Mouse (Mus musculus): ENCODE measurements around the gene Krt84.
"Not testable (repeated sequence)": the region's sequence is repeated elsewhere in the genome, so short reads cannot be mapped to it uniquely, and the experiment has no call there.

Gene Krt84

DNA sequence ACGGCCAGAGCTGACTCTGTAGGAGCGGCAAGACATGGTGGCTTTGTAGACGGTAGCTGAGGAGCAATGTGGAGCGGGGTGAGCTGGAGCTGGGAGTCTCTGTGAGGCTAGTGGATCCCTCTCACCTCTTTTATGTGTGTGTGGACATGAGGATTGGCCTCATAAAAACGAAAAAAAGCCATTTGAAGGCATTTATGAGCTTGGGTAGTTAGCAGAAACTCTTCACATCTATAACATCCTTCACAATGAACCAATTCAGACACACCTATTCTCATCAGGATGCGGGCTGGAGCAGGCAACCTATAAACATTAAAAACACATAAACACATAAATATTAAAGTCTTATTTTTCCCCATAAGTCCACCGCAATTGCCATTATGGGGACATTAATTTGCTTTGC is at the start of gene Krt84:
Gene Krt84 (minus strand): TSS at position 101 of the 400 bp plus-strand sequence.
- no peak for DNase-seq (ENCODE audit: low read depth, low spot score)

DNA sequence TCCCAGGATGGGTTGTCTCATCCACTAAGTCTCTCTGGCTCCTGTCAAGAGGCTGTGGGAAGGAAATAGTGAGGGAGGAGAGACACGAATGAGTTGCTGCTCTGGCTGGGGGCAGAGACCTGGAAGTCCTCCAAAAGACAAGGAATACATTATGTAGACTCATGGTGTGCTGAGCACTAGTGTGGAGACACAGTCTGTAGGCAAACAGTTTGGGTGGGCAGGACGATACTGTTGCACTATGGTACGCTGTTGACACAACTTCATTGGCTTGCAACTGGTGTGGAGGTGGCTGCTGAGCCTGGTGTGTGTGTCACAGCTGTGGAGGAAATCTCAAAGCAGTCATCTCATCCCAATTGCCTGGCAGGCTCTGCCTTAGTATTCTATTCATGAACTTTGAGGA is 49.1 kb upstream of the Krt84 start:
- no peak for DNase-seq (ENCODE audit: low read depth, low spot score)

DNA sequence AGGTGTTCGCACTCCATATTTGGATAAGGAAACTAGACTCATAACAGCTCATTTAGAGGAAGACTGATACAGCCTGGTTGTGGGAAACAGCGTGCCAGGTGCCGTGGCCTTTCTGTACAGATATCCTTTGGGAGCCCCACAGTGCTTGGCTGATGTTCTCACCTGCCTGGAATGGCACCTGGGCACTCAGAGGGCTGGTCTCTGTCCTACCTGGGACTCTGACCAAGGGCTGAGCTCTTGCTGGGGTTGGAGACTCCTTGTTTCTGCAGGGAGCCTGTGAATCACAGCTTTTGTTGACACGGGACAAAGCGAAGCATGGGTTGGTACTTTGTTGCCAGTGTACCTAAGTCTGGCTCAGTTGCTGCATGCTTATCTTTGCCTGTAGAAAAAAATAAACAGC is 42.9 kb upstream of the Krt84 start:
- no peak for DNase-seq (ENCODE audit: low read depth, low spot score)

DNA sequence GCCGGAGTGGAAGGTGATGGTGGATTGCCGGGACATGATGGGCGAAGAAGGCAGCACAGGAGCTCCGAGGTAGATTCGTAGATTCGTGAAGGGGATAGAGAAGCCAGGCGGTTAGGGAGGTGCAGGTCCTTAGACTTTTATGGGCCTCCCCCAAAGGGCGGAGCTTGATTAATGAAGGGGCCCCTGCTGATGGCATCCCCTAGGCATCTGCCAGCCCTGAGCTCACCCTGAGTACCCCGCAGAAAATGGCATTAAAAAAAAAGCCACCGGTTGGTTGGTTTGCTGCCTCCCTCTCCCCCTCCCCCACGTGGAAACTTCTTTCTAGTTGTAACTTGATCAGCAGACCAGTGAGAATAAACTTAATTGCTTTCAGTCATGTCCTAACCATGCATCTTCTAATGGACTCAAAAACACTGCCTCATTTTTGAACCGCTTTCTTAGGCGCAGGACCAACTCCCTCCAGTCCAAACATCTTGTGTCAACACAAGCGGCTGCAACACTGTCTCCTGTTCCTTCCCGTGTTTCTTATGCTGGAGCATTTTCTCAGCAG is 41.3 kb upstream of the Krt84 start, which contains the start of gene Krt75:
Gene Krt75 (minus strand): TSS at position 109 of the 550 bp plus-strand sequence.
- DNase-seq (ENCODE audit: low read depth, low spot score), result no peak

DNA sequence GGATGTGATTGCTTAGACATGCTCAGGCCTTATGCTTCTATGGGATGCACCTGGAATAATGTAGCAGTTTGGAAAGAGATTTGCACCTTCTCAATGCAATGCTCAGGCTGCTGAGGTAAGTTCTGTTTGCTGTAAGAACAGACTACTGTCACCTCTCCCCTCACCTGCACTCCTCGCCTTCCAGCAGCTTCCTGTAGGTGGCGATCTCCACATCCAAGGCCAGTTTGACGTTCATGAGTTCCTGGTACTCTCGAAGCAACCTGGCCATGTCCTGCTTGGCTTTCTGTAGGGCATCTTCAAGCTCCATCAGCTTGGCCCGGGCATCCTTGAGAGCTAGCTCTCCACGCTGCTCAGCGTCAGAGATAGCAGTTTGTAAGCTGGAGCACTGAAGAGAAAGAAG is 35.2 kb upstream of the Krt84 start:
- DNase-seq (ENCODE audit: low read depth, low spot score), result no peak

DNA sequence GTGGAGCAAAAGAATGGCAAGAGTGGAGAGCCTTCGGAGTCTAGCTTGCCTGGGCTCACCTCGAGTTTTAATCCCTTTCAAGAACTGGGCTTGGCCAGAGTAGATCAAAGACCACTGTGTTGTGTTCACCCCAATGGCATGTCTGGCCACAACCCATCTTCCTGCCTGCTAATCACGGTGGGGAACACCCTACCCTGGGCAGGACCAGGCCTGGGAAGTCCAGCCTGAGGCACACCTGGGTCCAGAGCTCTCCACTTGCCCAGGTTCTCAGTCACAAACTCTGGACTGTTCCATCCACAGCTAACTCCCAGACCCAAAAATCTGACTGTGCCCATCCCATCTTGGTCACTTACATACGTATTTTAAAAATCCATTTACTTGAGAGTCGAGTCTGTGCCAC is 30.2 kb upstream of the Krt84 start, which contains the start of gene Krt90:
Gene Krt90 (minus strand): TSS at position 101 of the 400 bp plus-strand sequence.
- DNase-seq (ENCODE audit: low read depth, low spot score), result no peak

DNA sequence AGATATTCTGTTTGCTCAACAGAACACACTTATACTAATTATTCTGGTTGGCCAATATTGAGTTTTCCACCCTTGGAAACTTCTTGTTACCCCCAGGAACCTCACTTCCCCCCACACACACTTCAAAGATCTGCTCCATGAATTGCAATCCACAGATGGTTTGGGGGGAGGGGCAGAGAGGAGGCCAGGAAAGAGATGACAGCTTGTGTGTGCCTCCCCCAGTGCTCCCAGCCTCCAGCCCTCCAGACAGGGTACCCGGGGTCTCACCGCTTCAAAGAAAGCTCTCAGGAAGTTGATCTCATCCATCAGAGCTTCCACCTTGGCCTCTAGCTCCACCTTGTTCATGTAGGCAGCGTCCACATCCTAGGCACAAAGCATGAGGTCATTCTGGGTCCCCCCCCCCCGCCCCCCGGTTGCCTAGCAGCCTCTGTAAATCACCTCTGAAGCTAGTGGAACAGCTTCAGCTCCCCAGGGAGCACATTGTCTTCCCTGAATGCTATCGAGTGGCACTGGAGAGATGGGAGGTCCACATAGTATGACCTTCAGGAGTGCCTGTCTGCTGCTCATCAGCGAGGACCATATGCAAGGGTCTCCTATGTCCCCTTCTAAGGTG is 25.5 kb upstream of the Krt84 start:
- DNase-seq (ENCODE audit: low read depth, low spot score), result no peak

DNA sequence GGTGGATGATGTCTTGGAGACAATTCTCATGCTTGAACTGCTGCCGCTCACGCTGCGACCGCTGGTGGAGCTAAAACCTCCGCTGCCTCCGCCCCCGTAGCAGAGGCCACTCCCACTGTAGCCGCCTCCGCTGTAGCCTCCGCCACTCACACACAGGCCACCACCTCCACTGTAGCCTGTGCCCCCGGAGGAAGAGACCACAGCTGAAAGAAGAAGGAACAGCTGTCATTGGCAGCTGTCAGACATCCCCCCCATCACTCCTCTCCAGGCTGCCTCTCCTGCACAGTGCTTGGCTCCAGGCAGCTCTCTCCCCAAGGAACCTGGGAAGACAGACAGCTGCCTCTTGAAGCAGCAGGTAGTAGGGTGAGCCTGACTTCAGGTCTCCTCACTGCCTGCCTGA is 20.5 kb upstream of the Krt84 start:
- no peak for DNase-seq (ENCODE audit: low read depth, low spot score)

DNA sequence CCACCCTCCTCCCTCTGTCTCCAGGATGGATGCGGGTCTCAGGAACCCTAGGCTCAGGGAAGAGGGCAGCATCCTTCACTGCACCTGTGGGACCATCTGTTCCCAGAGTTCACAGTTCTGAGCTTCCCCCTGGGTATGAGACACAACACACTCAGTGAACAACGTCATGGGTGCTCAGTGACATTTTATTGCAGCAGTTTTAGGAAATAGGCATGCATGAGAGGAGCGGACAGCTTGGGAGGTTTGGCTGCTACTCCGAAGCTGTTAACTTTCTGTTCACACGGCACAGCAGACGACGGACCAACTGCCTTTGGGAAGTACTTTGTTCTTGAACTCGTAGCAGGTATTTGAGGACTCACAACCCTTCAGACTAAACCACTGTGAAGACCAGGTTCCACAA is 19.6 kb upstream of the Krt84 start:
- DNase-seq (ENCODE audit: low read depth, low spot score), result no peak

DNA sequence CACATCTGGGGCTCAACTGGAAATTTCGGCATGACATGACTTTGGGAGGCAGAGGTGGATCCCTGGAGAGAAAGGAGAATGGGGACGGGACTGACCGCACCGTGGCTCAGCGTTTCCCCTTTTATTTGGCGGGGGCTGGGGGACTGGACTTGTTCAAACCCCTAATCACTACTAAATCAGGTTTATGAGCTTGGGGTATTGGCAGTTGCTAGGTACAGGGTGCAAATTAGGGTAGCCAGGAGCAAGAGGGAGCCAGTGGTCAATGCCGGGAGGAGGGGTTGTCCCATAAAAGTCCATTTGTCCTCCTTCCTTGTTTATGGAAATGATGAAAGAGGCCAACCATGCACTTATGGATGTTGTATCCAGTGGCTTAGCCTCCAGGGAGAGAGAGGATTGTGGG is 17.9 kb upstream of the Krt84 start, which contains the start of gene Krt82:
Gene Krt82 (minus strand): TSS at position 101 of the 400 bp plus-strand sequence.
- DNase-seq (ENCODE audit: low read depth, low spot score), result no peak

DNA sequence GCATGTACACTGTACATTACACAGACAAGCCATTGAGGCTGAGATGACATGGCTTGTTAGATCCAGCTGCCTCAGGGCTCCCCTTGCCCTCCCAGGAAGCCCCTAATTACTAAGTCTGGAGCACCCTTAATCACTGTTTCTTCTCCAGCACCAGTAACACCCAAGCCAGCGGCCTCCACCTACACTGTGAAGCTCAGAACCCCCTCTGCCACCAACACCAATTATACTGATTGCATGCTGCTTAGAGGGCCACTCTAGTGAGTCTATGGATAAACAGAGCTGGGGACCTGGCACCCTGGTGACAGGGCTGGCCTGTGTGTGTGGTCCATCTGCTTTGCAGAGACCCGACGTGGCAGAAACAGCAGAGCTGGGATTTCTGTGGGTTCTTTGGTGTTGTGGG is 11.9 kb upstream of the Krt84 start:
- no peak for DNase-seq (ENCODE audit: low read depth, low spot score)

DNA sequence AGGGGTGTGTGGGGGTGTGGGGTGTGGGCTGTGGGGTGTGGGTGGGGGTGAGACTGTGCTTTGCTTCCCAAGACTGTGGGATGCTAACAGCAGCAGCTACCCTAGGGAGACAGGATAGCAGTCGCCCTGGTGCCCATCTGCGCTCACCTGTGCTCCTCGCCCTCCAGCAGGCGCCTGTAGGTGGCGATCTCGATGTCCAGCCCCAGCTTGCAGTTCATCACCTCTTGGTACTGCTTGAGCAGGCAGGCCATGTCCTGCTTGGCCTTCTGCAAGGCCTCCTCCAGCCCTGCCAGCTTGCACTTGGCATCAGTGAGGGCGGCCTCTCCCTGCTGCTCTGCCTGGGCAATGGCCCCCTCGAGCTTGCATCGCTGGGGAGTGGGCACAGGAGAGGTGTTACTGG is 9.9 kb upstream of the Krt84 start:
- no peak for DNase-seq (ENCODE audit: low read depth, low spot score)

DNA sequence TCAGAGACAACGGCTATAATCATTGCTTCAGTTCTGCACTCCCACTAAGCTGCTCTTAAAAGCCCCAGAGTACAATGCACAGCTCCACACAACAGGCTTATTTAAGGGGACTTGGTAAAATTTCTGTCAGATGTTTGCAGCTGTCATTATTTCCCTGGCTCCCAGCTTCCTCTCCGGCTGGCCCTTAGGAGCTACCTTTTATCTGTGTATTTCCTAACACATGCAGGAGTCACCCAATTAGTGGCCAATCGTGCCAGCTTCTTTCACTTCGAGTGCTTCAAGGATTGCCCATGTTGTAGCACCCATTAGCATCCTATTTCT is 5.9 kb upstream of the Krt84 start:
- no peak for DNase-seq (ENCODE audit: low read depth, low spot score)

DNA sequence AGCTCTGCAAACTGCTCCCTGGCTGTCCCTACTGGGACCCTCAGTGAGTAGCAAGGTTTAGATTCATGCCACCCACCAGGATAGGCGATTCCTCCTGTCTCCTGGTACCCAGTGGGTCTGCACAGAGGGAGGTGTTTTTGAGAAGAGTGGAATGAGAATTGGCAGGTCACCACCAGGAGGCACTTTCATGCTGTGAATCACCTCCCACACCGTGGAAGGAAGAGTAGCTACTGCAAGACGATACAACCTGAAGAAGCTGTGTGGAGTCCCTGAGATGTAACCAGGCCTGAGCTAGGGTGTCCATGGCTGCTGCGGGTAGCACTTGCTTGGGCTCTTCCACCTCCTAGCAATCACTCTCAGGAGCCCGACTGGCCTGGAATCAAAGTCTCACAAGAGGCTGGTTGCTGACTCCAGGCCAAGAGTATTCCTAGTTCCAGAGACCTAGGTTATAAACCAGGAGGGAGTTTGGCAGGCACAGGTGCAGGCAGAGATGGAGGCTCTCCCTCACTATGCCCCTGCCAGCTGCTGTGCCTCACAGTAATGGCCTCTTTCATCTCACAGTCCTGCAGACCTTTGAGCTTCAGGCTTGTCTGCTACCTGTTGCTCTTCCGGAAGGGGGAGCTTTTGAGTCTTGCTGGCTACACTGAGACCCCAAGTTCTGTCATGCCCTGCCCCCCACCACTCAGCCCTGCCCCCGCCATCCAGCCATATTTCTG is 5.4 kb upstream of the Krt84 start:
- DNase-seq (ENCODE audit: low read depth, low spot score), result no peak

DNA sequence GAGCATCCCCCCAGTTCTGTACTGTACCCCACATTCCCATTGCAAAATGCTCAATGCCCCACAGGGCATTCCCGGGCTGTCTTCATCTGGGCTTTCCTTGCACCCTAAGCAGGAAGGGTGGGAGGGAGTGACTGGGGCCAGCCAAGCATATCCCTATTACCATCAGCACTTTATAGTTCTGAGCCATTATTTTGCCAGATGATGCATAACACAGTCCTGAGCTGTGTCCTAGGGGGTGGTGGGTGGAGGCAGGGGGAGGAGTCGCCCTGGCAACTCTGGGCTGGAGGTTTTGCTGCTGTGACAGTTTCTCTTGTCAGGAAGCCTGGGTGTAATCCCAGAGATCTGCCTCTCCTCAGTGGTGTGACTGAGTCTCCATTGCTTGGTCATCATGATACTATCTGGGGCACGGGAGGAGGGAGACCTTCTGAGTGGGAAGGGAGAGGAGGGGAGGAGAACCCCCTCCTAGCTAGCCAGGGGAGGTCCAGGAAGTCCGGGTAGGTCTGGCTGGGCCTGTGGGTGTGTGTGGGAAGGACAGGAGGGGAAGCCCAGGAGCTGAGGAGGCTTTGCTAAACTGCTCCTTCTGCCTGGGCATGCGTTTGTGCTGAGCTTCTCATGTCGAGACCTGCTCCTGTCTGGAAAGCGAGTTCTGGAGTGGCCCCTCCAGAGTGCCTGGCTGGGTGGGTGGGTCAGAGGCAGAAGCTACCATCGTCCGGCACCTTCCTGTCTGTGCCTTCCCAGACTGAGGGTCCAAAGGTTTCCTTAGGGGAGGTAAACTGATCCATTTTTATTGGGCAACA is 3.6 kb upstream of the Krt84 start:
- DNase-seq (ENCODE audit: low read depth, low spot score), result no peak

DNA sequence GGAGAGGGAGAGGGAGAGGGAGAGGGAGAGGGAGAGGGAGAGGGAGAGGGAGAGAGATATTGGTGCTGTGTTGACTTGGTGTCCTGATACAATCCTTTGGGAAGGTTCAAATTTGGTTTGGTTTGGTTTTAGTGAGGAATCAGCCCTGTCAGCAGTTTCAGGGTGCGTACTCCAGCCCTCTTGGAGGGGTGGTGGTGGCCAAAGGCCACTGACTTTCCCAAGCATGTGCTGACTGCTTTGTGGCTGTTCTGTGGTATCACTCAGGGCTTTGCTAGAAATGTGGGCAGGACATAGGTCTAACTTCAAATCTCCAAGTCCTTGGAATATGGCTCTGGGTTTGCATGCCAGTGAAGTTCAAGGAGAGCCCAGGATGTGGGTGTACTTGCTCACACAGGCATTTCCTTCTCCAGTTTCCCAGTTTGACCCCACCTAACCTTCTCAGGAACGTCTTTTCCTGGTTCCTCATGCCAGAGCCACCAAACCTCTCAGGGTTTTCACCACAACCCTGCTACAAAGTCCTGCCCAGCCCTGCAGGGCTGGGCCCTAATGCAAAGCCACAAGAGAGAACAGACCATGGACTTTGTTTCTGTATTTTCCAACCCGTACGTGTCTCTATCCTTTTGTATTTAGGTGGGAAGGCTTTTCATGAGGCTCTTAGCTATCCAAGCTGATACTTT is 9.9 kb downstream of the Krt84 start:
- no peak for DNase-seq (ENCODE audit: low read depth, low spot score)

DNA sequence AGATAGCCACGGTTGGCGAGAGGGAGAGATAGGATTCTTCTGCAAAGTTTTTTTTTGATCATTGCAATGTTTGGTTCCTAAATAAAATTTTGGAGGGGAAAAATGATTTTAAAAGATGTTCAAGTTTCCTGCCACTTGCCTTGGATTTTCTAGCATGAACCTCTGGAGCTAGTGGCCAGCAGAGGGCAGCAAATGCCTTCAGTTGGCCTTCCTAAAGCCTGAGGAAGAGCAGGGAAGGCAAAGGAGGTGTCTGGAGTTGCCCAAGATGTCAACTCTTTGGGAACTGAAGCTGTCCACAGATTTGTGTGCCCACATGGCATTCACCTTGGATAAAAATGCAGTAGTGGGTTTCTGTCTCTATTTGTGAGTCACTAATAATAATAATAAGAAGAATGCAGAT is 12.8 kb downstream of the Krt84 start:
- no peak for DNase-seq (ENCODE audit: low read depth, low spot score)

DNA sequence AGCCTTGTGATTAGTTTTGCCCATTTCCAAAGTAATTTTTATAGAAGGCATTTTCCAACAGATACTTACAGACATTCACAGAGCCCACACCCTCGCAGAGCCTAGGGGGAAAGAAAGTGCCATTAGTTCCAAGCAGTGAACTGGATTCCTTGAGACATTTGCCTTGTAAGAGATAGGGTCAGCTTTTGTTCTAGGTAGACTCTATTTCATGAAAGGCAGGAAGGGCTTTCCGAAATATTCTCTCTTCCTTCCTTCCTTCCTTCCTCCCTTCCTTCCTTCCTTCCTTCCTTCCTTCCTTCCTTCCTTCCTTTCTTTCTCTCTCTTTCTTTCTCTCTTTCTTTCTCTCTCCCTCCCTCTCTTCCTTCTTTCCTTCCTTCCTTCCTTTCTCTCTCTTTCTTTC is 15.5 kb downstream of the Krt84 start, which contains the start of gene Gm49425:
Gene Gm49425 (minus strand): TSS at position 101 of the 400 bp plus-strand sequence.
- not testable (repeated sequence) for DNase-seq (ENCODE audit: low read depth, low spot score)

DNA sequence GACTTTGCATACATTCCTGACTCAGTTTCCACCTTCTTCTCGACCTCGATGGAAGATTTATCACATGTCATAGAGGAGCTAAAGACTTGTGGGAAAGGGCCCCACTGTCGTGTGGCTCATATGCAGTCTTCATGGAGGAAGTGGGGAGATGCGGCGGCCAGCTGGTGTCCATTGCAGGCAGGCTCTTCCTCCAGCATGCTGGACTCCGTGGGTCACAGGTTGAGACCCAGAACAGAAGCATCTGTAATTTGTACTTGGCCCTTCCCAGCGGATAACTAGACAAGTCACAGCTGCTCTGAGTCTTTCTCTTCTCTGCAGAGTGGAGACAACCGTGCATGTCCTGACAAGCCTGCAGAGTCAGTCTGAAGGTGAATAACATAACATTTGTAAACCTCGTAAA is 24.4 kb downstream of the Krt84 start:
- no peak for DNase-seq (ENCODE audit: low read depth, low spot score)

DNA sequence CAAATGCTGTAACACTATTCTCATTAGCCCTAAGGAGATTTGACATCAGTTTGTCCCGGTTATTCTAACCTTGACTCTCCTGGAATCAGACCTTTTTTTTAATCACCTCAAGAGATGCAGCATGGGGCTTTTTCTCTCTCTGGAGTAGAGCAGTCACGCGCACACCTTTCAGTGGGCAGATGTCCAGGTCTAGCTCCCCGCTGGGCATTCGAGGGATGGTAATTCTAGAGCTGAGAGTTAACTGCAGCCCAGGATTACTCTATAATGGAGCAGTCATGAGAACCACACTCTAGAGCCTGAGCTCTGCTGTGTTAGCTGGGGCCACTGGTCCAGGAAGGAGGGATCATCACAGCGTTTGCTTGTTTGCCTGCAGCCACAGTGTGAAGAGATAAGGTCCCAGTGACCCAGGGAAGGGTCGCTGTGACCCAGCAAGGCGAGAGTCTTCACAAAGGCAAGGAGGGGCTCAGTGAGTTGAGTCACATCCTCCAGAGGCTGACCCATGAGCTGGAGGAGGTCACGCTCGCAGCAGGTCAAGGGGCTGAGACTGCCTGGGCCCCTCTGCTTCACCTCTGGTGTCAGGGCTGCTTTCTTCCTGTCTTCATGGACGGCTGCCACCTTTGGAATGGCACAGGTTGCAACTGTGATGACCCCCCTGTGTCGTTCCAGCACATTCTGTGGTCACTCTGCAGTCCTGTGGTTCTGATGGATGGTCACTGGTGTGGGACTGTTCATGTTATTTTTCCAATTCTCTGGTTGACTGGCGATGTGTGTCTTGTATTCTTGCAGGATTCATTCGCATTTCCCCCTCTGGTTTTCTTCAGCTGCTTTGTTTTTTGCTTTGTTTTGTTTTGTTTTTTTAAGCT is 25.5 kb downstream of the Krt84 start:
- no peak for DNase-seq (ENCODE audit: low read depth, low spot score)

DNA sequence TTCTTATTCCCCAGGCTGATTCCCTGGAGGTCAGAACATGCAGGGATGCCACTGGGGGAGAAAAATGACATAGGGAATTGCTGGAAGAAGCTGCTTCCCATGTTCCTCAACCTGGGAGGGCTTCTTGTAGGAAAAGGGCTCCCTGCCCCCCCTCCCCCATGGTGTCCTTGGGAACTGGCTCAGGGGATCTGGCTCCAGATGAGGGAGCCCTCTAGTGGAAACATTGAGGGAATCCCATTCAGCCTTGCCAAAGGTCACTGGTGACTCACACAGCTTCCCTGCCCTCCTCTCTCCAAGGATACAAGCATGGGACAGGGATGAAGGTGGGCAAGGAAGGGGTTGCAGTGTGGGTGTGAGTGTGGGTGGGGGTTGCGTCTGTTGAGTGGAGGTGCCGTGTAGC is 35.4 kb downstream of the Krt84 start:
- DNase-seq (ENCODE audit: low read depth, low spot score), result no peak

Measured in WW6 (cell line).